Mouse (Mus musculus): Measurements from ENCODE around the gene Gm5152. TPM values are rescaled to one million over a fixed set of nuclear protein-coding genes. Genes with fewer than 3 reads are reported as not detected.
"Not testable (repeated sequence)": the region's sequence is repeated elsewhere in the genome, so short reads cannot be mapped to it uniquely, and the experiment has no call there.

The Gm5152 gene
- 7.6 and 8.4 TPM in 2 replicates for polyA plus RNA-seq (2012; rRNA removed)

- not testable (repeated sequence) for H3K36me3 ChIP-seq (ENCODE audit: control insufficient read depth, insufficient read depth, low read length); H3K4me1 ChIP-seq (ENCODE audit: control insufficient read depth, insufficient read depth, low read length); H3K27me3 ChIP-seq (ENCODE audit: control insufficient read depth, insufficient read depth, low read length)
- peak within 1 kb of the TSS; percentile 42; the same call in 1 of the 2 replicates for H3K27ac ChIP-seq (ENCODE audit: control insufficient read depth, insufficient read depth, low read depth, low read length)
- peak within 1 kb of the TSS; percentile 55 for H3K4me3 ChIP-seq (ENCODE audit: control insufficient read depth, low read depth, low read length)
These were observed at the start of gene Gm5152 for GRCm38 (mm10) chr5:10246426-10246825. Gene Gm5152, minus strand, starts transcription at chr5:10246526.

- H3K4me1 ChIP-seq (ENCODE audit: control insufficient read depth, insufficient read depth, low read length); H3K4me3 ChIP-seq (ENCODE audit: control insufficient read depth, low read depth, low read length); H3K27ac ChIP-seq (ENCODE audit: control insufficient read depth, insufficient read depth, low read depth, low read length); H3K27me3 ChIP-seq (ENCODE audit: control insufficient read depth, insufficient read depth, low read length); H3K36me3 ChIP-seq (ENCODE audit: control insufficient read depth, insufficient read depth, low read length): not testable (repeated sequence)
These were observed 8.4 kb upstream of the Gm5152 start for GRCm38 (mm10) chr5:10254768-10255167.

GRCm38 (mm10) chr5:10245770-10246169, 556 bp downstream of the Gm5152 start:
- H3K27me3 ChIP-seq (ENCODE audit: control insufficient read depth, insufficient read depth, low read length); H3K27ac ChIP-seq (ENCODE audit: control insufficient read depth, insufficient read depth, low read depth, low read length); H3K4me1 ChIP-seq (ENCODE audit: control insufficient read depth, insufficient read depth, low read length); H3K36me3 ChIP-seq (ENCODE audit: control insufficient read depth, insufficient read depth, low read length): not testable (repeated sequence)
- peak overlapping the region; percentile 37; the same call in 1 of the 2 replicates for H3K4me3 ChIP-seq (ENCODE audit: control insufficient read depth, low read depth, low read length)

- H3K4me1 ChIP-seq (ENCODE audit: control insufficient read depth, insufficient read depth, low read length); H3K27me3 ChIP-seq (ENCODE audit: control insufficient read depth, insufficient read depth, low read length); H3K4me3 ChIP-seq (ENCODE audit: control insufficient read depth, low read depth, low read length); H3K36me3 ChIP-seq (ENCODE audit: control insufficient read depth, insufficient read depth, low read length); H3K27ac ChIP-seq (ENCODE audit: control insufficient read depth, insufficient read depth, low read depth, low read length): not testable (repeated sequence)
These were observed 5.9 kb downstream of the Gm5152 start for GRCm38 (mm10) chr5:10240436-10240835.

GRCm38 (mm10) chr5:10220317-10220716, 26.0 kb downstream of the Gm5152 start:
- H3K36me3 ChIP-seq (ENCODE audit: control insufficient read depth, insufficient read depth, low read length), result no peaks in the 10 kb centered on the region
- TF ChIP-seq CTCF (IDR thresholded peaks at IDR 0.05; ENCODE audit: control insufficient read depth, insufficient read depth, insufficient replicate concordance, low read depth, low read length) (no peak), POLR2A (IDR thresholded peaks at IDR 0.05; ENCODE audit: control insufficient read depth, low read depth, low read length) (no peak)
- H3K4me1 ChIP-seq (ENCODE audit: control insufficient read depth, insufficient read depth, low read length), result no peaks in the 10 kb centered on the region
- H3K27me3 ChIP-seq (ENCODE audit: control insufficient read depth, insufficient read depth, low read length), result no peaks in the 10 kb centered on the region
- H3K27ac ChIP-seq (ENCODE audit: control insufficient read depth, insufficient read depth, low read depth, low read length), result no peak overlapping the region
- H3K4me3 ChIP-seq (ENCODE audit: control insufficient read depth, low read depth, low read length), result no peak overlapping the region

- Histone ChIP-seq H3K4me3 (ENCODE audit: control insufficient read depth, low read depth, low read length) (no peak overlapping the region), H3K27me3 (ENCODE audit: control insufficient read depth, insufficient read depth, low read length) (no peaks in the 10 kb centered on the region), H3K4me1 (ENCODE audit: control insufficient read depth, insufficient read depth, low read length) (no peaks in the 10 kb centered on the region), H3K36me3 (ENCODE audit: control insufficient read depth, insufficient read depth, low read length) (no peaks in the 10 kb centered on the region), H3K27ac (ENCODE audit: control insufficient read depth, insufficient read depth, low read depth, low read length) (no peak overlapping the region)
- TF ChIP-seq POLR2A (IDR thresholded peaks at IDR 0.05; ENCODE audit: control insufficient read depth, low read depth, low read length) (no peak), CTCF (IDR thresholded peaks at IDR 0.05; ENCODE audit: control insufficient read depth, insufficient read depth, insufficient replicate concordance, low read depth, low read length) (no peak)
These were observed 43.3 kb downstream of the Gm5152 start for GRCm38 (mm10) chr5:10203067-10203466.

- no peak overlapping the region for H3K27ac ChIP-seq (ENCODE audit: control insufficient read depth, insufficient read depth, low read depth, low read length)
- TF ChIP-seq POLR2A (IDR thresholded peaks at IDR 0.05; ENCODE audit: control insufficient read depth, low read depth, low read length) (no peak), CTCF (IDR thresholded peaks at IDR 0.05; ENCODE audit: control insufficient read depth, insufficient read depth, insufficient replicate concordance, low read depth, low read length) (no peak)
- H3K4me3 ChIP-seq (ENCODE audit: control insufficient read depth, low read depth, low read length), result no peak overlapping the region
- no peaks in the 10 kb centered on the region for H3K36me3 ChIP-seq (ENCODE audit: control insufficient read depth, insufficient read depth, low read length)
- no peaks in the 10 kb centered on the region for H3K27me3 ChIP-seq (ENCODE audit: control insufficient read depth, insufficient read depth, low read length)
- no peaks in the 10 kb centered on the region for H3K4me1 ChIP-seq (ENCODE audit: control insufficient read depth, insufficient read depth, low read length)
These were observed 49.4 kb downstream of the Gm5152 start for GRCm38 (mm10) chr5:10196880-10197279.

Data from testis, adult 2 months (tissue).